Mouse (Mus musculus): ENCODE measurements around the gene Irak3.

DNA sequence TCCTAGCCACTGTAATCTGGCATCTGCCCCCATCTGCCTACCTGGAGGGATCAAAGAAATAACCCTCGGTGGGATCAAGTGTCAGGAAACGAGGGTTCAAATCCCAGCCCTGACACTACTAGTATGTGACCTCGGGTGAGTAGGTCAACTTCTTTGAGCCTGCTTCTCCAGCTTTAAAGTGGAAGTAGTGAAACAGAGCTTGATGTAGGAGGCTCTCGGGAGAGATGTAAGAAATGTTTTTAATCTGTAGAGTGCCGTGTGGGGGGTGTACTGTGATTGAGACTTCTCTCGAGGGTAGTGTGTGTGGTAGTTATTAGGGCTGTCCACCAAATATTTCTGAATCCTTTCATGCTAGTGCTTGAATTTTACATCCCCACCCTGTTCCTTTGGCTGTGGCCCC lies 40.5 kb upstream of the Irak3 start:
- TF ChIP-seq ZNF384 (IDR thresholded peaks at IDR 0.05; ENCODE audit: low read depth, low read length) (no peak), ZC3H11A (IDR thresholded peaks at IDR 0.05; ENCODE audit: borderline replicate concordance, low read depth, low read length) (no peak), MAFK (IDR thresholded peaks at IDR 0.05; ENCODE audit: insufficient read depth, low read depth, low read length) (no peak), HCFC1 (IDR thresholded peaks at IDR 0.05; ENCODE audit: borderline replicate concordance, insufficient read depth, low read length) (no peak), CHD2 (IDR thresholded peaks at IDR 0.05; ENCODE audit: low read depth, low read length) (no peak)
